Mouse (Mus musculus): ENCODE measurements at regions not wholly inside any gene's neighbourhood (a gene's known extent, or its start where the extent isn't known, plus 50 kb on each side); places are given as distances from the start of the nearest gene placed in this dataset.

GRCm38 (mm10) chr12:79967491-79968255, 145.1 kb downstream of the Zfp36l1 start:
- DNase-seq = peak; percentile 79

DNA sequence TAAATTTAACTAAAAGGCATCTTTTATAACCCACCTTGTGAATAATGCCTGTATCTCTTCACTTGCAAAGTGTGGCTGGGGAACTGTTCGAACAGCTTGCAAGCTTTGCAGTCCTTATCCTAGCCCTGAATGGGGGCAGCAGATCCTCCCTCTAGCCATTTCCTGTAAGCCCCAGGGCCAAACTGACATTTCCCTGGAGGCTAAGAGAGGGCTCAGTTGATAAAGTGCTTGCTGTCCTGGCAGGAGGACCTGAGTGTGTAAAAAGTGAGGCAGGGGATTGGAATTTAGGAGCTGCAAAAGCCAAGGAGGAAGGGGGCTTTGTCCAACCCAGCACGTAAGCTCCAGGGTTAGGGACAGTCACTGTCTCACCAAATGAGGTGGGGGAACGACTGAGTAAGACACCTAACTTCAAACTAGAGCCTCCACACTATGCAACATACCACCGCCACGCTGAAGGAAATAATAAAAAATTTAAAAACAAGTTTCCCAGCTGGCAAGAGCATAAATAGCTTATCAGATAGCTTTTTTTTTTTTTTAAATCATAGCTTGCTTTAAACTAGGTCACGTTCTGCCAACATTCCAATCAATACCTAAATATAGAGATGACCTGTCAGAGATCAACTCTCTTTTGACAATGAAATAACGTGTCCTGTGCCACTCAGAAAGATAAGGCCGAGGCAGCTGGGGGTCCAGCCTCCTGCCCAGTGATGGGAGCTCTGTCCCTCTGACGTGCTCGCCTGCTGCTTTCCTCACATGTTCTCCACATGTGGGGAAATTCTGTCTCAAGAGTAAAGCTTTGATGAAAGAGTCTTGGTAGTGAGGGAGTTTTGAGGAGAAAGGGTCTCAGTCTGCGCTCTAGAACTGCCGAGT, 146.0 kb downstream of the Zfp36l1 start:
- no peak for DNase-seq

- DNase-seq = no peak
These were observed 146.6 kb downstream of the Zfp36l1 start for GRCm38 (mm10) chr12:79966289-79966615.

DNA sequence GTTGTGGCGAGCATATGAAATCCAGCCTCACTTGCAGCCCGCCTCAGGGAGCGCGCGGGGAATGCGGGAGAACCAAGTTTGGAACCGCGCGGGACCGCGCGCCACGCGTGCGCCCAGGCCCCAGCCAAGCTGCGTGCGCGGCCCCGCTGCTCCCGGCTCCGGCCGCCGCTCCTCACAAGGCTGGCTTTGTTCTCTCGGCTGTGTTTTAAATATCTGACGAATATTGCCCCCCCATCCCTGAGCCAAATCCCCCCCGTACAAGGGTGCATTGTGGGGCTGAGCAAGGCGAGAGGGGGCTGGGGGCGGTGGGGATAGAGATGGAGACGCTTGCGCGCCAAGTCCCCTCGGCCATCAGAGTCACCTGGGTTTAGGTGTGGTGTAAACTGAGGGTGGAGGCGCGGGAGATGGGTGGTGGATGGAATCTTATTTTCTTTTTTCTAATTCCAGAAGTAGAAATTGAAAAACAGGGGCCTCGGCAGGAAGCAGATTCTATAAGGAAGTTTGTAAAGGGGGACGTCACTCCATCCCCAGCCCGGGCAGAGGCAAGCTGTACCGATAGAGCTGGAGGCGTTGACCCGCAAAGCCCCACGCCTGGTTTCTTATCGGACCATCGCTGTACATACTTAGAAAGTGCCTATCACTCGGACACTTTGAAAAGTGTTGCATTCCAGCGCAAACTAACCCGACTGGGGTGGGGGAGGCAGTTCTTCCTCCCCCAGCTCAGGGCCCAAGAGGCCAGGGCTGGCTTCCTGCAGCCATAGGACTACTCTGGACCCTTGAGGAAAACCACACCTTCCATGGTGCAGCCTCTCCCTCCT, 147.1 kb downstream of the Zfp36l1 start:
- DNase-seq = no peak

GRCm38 (mm10) chr12:79963443-79964025, 149.3 kb downstream of the Zfp36l1 start:
- no peak for DNase-seq

GRCm38 (mm10) chr12:79962649-79963236, 150.1 kb downstream of the Zfp36l1 start:
- DNase-seq = no peak

- DNase-seq = no peak
These were observed 150.9 kb downstream of the Zfp36l1 start for GRCm38 (mm10) chr12:79961881-79962280.

GRCm38 (mm10) chr12:79961076-79961475, 151.7 kb downstream of the Zfp36l1 start:
- no peak for DNase-seq

DNA sequence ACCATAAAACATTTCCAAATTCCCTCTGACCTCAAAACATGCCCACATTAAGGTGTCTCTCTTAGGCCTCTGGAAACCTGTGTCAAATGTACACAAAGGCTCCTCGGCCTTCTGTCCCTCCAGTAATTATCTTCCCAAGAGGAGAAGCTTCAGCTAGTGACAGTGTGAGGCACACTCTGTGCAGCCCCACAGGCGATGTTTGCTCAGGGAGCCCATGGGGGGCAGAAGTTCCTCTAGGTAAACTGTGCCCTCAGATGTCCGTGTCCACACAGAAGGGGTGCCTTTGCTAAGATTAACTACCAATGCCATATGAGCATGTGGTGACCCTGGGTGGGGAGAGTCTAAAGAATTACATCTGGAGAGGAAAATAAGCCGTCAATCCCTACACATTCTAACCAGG, 152.4 kb downstream of the Zfp36l1 start:
- no peak for DNase-seq

DNA sequence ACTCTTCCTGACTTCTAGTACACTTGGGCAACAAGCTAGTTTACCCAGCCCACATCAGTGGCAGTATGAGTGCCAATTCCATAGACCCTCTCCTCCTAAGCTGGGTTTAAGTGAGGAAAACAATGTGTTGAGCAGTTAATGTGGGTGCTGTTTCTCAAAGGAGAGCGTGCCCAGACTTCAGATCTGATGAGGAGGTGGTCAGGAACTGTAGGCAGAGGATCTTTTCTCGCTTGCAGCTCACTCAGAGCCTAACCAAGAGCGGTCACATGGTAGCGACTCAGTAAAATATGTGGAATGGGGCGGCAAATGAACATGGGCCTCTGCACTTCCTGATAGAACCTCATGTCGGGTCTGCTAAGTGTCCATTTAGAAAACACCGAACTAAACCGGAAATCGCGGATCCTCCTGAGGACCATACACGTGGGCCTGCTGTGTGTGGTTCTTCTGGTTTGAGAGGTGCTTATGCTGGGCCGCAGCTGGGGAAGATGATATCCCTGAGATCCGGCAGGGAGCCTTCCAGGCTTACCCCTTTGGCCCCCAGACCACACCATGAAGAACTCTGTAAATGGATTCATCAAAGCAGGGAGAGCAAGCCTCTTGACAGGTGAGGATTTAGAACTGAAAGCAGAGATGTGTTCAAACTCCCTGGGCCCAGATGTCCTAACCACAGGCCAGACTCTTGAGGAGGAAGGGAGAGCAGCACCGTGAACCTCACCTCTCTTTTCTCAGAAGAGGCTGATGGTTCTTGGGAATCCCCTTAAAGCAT, 153.1 kb downstream of the Zfp36l1 start:
- no peak for DNase-seq

GRCm38 (mm10) chr12:79957211-79957610, 155.6 kb downstream of the Zfp36l1 start:
- no peak for DNase-seq

DNA sequence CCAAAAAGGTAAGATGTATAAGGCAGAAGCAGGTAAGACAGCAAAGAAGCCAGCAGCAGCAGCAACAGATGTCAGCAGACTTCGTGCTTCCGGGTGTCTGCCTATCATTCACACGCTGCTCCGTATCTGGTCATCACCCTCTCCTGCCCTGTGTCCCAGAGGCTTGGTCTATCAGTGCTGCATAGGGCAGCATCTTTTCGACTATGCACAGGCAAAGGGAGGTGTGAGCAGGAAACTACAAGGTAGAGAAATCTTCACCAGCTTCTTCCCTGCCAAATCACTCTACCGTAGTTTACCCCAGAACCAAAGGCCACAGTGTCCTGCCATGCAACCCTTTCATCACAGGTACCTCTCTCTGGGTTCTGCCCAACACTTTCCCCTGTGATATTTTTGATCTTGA, 156.5 kb downstream of the Zfp36l1 start:
- no peak for DNase-seq

- no peak for DNase-seq
These were observed 157.3 kb downstream of the Zfp36l1 start for GRCm38 (mm10) chr12:79955501-79955900.

DNA sequence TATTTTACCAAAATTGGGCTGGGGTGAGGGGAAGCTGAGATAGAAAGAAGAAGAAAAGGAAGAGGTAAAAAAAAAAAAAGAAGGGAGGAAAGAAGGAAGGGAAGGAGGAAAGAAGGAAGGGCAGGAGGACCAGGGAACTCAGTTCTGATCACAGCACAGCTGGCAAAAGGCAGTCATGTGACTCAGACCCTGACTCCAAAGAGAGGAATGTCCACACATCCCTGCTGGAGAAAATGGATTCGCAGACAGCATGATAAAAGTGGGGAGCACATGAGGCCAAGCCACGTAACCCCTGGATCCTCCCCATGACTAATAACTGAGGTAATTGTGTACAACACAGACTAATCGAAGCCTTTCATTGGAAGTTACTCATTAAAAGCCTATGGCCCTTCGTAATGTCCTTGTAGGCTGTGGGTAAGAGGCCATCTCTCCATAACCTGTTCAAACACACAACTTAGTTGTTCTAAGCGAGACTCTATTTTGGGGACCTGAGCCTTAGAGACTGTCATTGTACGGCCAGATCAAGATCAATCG, 162.2 kb downstream of the Zfp36l1 start:
- no peak for DNase-seq

GRCm38 (mm10) chr12:79949101-79949824, 163.6 kb downstream of the Zfp36l1 start:
- peak; percentile 88 for DNase-seq

DNA sequence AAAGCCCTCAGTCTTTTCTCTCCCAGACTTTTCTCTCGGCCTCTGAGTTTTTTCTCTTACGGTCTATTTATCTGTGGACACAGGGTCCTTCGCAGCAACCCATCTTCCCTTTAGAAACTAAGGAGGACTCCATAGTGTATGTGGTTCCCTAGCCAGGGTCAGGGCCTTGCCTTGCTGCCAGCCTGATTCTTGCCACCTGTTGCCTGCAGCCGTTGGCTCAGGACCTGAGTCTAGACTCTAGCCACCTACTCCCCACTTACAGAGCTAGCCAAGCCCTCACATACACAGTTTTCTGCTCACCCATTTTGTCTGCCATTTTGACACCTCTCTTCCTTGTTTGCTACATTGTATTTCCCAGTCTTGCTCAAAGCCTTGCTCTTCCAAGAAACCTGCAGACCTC, 165.2 kb downstream of the Zfp36l1 start:
- no peak for DNase-seq

GRCm38 (mm10) chr12:79946777-79947176, 166.0 kb downstream of the Zfp36l1 start:
- no peak for DNase-seq

- no peak for DNase-seq
These were observed 166.9 kb downstream of the Zfp36l1 start for GRCm38 (mm10) chr12:79945899-79946298.

DNA sequence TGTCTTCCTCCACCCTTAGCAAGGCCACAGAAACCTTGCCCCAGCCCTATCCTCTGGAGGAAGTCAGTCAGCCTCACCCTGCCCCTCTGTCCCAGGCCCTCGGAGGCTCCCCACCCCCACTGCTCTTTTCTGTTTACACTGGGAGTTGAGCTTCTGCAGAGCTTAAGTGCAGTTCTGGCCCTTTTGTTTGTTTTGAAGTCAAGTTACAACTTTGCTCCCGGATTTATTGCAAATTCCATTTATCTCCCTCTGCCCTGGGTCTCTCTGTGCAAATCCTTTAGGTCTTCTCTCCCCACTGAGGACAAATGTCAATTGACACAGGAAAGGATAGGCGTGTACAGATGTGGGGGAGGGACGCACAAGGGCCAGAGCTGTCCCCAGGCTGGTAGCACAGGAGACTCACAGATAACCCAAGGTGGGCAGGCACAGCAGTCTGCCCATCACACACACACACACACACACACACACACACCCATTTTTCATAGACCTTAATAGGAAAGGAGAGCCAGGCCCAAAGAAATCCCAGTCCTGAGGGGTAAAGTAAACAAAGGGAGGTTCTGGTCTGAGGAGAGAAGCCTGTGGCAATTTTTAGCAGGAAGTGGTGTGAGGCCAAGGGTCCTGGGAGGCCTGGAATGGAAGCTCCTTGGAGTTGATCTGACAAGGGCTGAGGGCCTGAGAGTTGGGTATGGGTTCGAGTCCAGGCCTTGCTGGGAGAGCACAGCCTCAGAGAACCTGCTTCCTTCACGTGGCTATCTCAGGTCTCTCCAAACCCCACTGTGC, 167.9 kb downstream of the Zfp36l1 start:
- peak; percentile 50 for DNase-seq

All from gastrocnemius, postnatal 25 days (tissue).